Mouse (Mus musculus): ENCODE data around the gene Ppie. TPM values are rescaled to one million over a fixed set of nuclear protein-coding genes. Genes with fewer than 3 reads are reported as not detected.
A peak's percentile ranks its signal among the peaks of the same experiment; 100 is the strongest.
"Not testable (repeated sequence)": the region's sequence is repeated elsewhere in the genome, so short reads cannot be mapped to it uniquely, and the experiment has no call there.

Ppie gene
- 10 to 100 TPM; 16.4 to 23.4 TPM for total RNA-seq (2021)

DNA sequence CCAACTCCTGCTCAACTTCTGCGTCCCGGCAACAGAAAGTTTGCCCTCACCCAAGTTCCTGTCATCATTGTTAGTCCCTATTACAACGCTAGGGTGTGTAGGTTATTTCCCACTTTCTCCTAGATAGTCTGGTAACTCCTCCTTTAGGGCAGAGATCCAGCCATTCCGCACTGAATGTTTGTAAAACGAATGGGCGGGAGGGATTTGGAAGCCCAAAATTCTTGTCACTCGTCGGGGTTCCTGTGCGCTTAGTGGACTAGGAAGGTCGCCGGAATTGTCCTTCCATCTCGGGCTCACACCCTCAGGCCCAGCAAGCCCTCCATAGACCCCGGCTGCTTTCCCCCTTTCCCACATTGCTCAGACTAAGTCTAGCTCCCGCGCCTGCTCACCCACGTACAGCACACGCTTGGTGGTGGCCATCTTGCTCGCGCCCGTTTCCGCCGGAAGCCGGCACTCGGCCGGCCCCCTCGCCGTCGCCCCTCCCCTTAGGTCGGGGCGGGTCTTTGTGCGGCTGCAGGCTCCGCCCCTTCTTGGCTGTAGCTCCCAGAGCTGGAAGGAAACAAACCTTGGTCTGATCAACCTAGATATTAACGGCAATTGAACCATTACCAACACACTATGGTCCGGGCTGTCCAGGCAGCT lies at the start of gene Ppie:
TSS of gene Ppie (minus strand) at position 439 of the 642 bp plus-strand sequence.
- intact Hi-C loops (cut with DNase I): no loop called here
- peak; percentile 72 to 76 for DNase-seq (ENCODE audit: low spot score in 2 of 2)

DNA sequence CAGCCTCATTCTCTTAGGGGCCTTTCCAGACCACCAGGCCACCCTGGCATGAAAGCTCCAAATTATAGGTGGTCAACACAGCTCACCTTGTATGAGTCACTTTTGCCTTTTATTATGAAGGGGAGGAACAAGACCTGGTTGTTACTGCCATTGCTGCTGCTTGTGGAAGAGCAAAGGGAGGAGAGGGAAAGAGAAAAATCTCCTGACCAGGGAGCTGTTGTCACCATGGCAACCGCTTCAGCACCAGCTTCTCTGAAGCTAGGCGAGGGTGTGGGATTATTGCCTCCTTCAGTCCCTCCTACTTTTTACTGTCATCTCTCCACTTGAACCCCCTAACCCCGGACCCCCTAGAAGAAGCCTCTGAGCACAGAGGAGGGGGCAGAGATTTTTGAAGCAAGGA lies 45.1 kb upstream of the Ppie start:
- peak; percentile 48 to 52 for DNase-seq (ENCODE audit: low spot score in 2 of 2)
- intact Hi-C loops (cut with DNase I): loop anchor here (5.0 kb wide), 1 partner anchor 38 kb away; no protein-coding TSS in a partner anchor

- intact Hi-C loops (cut with DNase I): loop anchor here (5.0 kb wide), 1 partner anchor 36 kb away; no protein-coding TSS in a partner anchor
Measured at GRCm38 (mm10) chr4:123183239-123184056, 43.7 kb upstream of the Ppie start.

DNA sequence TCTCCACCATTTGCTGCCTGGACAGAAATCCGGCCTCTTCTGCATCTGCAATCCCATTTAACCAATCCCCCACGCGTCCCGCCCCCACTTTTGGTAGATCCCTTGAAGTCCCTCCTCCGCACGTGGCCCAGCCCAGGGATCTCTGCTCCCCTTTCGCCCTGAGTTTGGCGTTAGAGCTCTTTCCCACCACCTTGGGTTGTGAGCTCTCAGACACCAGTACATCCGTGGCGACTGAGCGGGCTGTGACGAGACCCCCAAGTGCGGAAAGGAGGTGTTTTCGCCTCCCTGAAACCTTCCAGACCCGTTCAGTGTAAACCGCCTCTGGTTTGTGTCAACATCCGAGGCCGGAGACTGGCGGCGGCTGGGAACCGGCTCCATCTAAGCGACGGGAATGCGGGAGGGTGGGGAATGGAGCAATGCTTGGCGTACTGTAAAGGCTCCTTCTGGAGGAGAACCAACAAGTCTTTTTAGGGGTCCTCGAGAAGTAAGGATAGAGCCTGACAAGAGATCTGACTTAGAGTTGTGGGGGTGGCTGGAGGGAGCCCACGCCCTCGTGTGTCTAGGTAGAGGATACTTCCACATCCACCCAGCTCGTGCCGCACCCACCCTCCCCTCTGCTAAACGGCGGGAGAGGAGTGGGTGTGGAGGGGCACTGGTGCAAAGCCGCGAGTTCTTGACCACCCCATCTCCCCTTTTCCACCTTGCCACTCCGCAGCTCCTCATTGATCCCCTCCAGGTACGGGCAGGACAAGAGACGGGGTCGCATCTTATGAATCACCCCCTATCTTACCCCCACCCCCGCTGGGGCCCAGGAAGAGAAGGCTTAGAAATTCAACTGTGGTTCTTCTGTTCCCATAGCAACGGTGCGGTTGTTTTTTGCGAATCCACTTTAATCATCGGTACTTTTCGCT lies 42.8 kb upstream of the Ppie start, which contains the start of gene Hpcal4:
TSS of gene Hpcal4 (plus strand) at position 900 of the 911 bp plus-strand sequence.
- intact Hi-C loops (cut with DNase I): loop anchor here (5.0 kb wide), 1 partner anchor 35 kb away; no protein-coding TSS in a partner anchor
- peak; percentile 65 to 67 for DNase-seq (ENCODE audit: low spot score in 2 of 2)

More at GRCm38 (mm10) chr4:123183239-123184056, 43.7 kb upstream of the Ppie start:
- DNase-seq (ENCODE audit: low spot score in 2 of 2): peak; percentile 92

DNA sequence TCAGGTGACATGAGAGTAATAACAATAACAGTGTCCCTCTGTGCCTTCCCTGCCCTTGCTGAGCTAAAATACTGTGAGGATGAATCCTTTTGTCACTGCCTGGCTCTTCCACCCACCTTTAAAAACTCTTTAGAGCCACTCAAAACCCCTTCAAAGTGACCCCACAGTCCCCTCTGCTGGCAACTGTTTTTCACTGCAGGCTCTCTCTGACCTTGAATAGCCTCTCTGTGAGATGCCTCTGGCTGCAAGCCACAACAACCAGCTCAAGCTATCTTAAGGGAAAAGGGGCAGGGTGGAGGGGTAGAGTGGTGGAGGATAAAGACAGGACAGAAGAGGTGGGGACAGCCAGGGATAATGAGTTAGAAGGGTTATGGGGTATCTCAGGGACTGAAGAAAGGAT lies 32.1 kb upstream of the Ppie start:
- intact Hi-C loops (cut with DNase I): no loop called here
- no peak for DNase-seq (ENCODE audit: low spot score in 2 of 2)

DNA sequence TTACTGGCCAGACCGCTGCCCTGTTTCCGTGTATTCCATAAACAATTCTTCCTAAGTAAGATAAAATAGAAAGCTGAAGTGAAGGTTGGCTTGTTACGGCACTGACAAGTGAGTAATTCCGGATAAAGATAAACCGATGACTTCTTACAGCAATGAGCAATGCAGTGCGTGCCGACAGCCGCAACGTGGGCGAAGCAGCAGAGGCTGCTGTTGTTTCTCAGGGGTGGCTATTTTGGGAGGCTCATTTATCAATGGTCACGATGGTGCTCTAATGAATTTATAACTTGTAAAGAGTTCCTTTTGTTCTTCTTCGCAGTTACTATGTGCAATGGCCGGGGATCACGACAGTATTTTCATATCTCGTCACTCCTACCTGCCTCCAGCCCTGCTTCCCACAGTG lies 24.4 kb upstream of the Ppie start:
- intact Hi-C loops (cut with DNase I): no loop called here
- DNase-seq (ENCODE audit: low spot score in 2 of 2): peak; percentile 49 to 52

DNA sequence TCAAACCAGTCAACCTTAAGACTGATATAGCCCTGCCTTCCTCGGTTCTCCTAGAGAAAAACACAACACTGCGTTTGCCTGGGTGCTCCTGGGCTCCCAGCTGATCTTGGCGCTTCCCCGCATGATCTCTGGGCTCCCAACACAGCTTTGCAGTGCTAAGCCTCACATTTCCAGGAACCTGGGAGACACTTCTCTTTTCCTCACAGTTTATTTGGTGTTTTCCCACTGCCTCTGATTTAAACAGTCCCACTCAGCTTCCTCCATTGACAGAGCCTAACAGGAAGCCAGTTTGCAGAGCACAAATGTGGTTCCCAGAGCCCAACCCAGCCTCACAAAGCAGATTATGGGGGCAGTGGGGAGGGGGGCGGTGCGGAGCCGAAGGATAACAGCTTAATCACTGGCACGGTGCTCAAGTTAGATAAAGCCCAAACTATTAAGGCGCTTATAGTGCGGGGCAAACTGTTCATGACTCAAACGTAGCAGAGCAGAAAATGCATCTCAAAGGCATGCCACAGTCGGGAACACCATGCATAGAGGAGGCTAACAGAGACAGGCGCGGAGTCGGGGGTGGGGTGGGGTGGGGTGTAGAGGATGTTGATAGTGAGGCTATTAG lies 22.7 kb upstream of the Ppie start:
- DNase-seq (ENCODE audit: low spot score in 2 of 2): no peak
- intact Hi-C loops (cut with DNase I): no loop called here

DNA sequence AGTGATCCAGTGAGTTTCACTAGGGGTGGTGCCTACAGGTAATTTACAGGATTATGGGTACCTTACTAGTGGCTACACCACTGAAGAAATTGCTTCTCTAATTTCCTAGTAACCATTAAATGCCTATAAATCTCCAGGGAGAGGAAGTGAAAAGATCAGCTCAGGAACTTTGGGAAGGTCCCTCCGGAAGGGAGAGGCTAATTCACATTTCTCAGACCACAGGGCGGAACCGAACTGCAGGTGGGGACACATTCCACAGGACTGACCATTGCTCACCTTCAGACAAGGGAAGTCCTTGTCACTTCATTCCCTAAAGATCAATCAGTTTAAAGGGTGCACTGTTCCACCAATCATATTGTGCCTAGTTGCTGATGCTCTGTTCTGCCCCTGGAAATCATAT lies 21.5 kb upstream of the Ppie start:
- intact Hi-C loops (cut with DNase I): not testable (repeated sequence)

GRCm38 (mm10) chr4:123160571-123160970 lies 20.8 kb upstream of the Ppie start:
- DNase-seq (ENCODE audit: low spot score in 2 of 2): no peak
- intact Hi-C loops (cut with DNase I): no loop called here

More for the DNA sequence above, 21.5 kb upstream of the Ppie start:
- not testable (repeated sequence) for DNase-seq (ENCODE audit: low spot score in 2 of 2)

DNA sequence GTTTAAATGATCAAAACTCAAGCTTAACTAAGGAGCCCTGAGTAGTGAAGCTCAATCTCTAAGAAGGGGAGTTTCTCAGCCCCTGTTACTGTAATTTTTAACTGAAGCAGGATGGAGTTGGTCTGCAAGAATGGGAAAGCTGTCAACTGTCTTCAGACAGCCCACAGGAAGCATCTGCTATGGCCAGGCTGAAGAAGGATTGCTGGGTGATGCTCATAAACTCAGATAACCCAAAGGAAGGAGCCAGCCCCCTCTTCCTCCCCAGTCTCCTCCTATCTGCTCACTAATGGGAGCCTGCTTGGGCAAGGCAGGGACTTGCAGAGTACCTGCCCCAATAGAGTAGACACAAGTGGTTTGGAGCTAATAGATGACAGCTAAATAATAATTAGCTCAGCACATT lies 16.1 kb upstream of the Ppie start:
- no peak for DNase-seq (ENCODE audit: low spot score in 2 of 2)

DNA sequence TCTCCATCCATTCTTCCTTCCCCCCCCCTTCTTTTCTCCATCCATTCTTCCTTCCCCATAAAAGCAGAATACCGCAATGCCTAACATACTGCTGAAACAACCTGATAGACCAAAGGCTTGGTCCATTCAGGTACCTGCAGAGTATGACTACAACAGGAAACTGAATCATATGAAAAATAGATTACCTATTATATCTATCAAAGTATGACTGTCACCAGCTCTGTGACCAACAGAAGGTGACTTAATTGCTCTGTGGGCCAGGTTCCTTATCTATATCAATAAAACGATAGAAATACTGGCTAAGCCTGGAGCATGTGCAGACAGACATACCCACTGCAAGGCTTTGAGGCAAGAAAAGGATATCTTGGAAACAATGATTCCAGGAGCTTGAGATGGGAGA lies 15.7 kb upstream of the Ppie start:
- no peak for DNase-seq (ENCODE audit: low spot score in 2 of 2)
- intact Hi-C loops (cut with DNase I): loop anchor here (5.0 kb wide), 1 partner anchor 97 kb away; no protein-coding TSS in a partner anchor

More for the DNA sequence above, 16.1 kb upstream of the Ppie start:
- intact Hi-C loops (cut with DNase I): loop anchor here (2.0 to 5.0 kb wide), 2 partner anchors 45 to 96 kb away; partner anchors contain the start of gene Nt5c1a

DNA sequence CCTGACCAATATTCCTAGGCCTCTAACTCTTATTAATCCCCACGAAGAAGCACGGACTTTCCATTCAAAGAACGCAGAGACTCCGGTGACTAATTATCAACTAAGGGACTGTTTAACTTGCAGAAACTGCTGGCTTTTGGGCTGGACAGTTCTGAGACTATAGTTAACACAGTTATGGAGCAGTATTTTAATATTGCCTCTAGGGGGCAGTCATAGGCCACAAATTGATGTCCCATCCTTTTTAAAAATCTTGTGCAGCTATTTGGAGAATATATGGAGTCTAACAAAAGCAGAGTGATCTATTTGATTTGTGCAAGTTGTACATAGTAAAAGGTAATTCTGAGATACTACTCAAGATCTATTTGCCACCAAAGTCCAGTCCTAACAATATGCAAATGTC lies 15.3 kb upstream of the Ppie start:
- no peak for DNase-seq (ENCODE audit: low spot score in 2 of 2)
- intact Hi-C loops (cut with DNase I): loop anchor here (5.0 kb wide), 1 partner anchor 97 kb away; no protein-coding TSS in a partner anchor

GRCm38 (mm10) chr4:123152976-123153375 lies 13.2 kb upstream of the Ppie start:
- DNase-seq (ENCODE audit: low spot score in 2 of 2): peak; percentile 78 to 83
- intact Hi-C loops (cut with DNase I): no loop called here

- intact Hi-C loops (cut with DNase I): no loop called here
- DNase-seq (ENCODE audit: low spot score in 2 of 2): no peak
Measured at GRCm38 (mm10) chr4:123152003-123152402, 12.3 kb upstream of the Ppie start.

- DNase-seq (ENCODE audit: low spot score in 2 of 2): peak; percentile 55 to 60
- intact Hi-C loops (cut with DNase I): loop anchor here (5.0 kb wide), 1 partner anchor 35 kb away; the partner anchor contains the start of gene Hpcal4
Measured at GRCm38 (mm10) chr4:123147446-123148150, 7.8 kb upstream of the Ppie start.

GRCm38 (mm10) chr4:123137551-123137950 lies 2.2 kb downstream of the Ppie start:
- DNase-seq (ENCODE audit: low spot score in 2 of 2): no peak
- intact Hi-C loops (cut with DNase I): no loop called here

GRCm38 (mm10) chr4:123127051-123127450 lies 12.7 kb downstream of the Ppie start:
- DNase-seq (ENCODE audit: low spot score in 2 of 2): no peak
- intact Hi-C loops (cut with DNase I): no loop called here

DNA sequence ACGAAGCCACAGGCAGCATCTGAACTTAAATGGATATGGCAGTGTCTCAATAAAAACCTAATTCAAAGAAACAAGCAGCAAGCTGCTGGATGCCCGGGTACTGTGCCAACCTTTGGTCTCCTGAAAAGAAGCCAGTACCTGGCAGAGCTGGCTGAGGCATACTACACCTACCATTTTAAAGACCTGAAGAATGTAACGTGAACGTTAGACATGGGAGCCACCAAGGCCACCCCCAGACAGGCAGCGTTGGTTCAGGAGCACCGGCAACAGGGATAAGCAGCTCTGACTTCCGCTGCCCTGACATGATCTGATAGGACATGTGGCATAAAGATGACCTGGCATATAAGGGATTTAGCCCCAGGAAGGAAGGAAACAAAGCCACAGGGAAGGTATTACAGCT lies 13.1 kb downstream of the Ppie start:
- intact Hi-C loops (cut with DNase I): no loop called here
- DNase-seq (ENCODE audit: low spot score in 2 of 2): no peak
